Mouse (Mus musculus) heart, embryonic 15.5 days (tissue): ENCODE measurements around the gene Prdx5. TPM values are rescaled to one million over a fixed set of nuclear protein-coding genes. Genes with fewer than 3 reads are reported as not detected.

ENCODE experiments used
- ATAC-seq: fragments of 200-750 bp; cut with Nextera tagmentation; replicated peaks from 2 replicates; pipeline ENCODE4 v1.8.0; 2017; ENCODE audit warnings: low read depth, moderate TSS enrichment; ENCODE audit not compliant: insufficient number of reproducible peaks, insufficient read depth, low FRiP score
- H3K27ac ChIP-seq: fragments of 300-500 bp; sonication (generic); 2 replicates; pipeline ENCODE4 v1.5.1; 2015; ENCODE audit warnings: mild to moderate bottlenecking, inconsistent platforms
- H3K27me3 ChIP-seq: fragments of 300-500 bp; sonication (generic); 2 replicates; pipeline ENCODE4 v1.6.1; 2015; ENCODE audit warnings: inconsistent platforms
- H3K36me3 ChIP-seq: fragments of 300-500 bp; sonication (generic); 2 replicates; pipeline ENCODE4 v1.6.1; 2015; ENCODE audit warnings: mild to moderate bottlenecking, inconsistent platforms
- H3K4me1 ChIP-seq: fragments of 300-500 bp; sonication (generic); replicated peaks from 2 replicates; pipeline ENCODE4 v1.6.1; 2015; ENCODE audit warnings: inconsistent platforms
- H3K4me2 ChIP-seq: fragments of 300-500 bp; sonication (generic); 2 replicates; pipeline ENCODE4 v1.6.1; 2015; ENCODE audit warnings: inconsistent platforms, mild to moderate bottlenecking, moderate library complexity
- H3K4me3 ChIP-seq: fragments of 300-500 bp; sonication (generic); 2 replicates; pipeline ENCODE4 v1.5.1; 2015; ENCODE audit warnings: mild to moderate bottlenecking, inconsistent platforms
- H3K9ac ChIP-seq: fragments of 300-500 bp; sonication (generic); 2 replicates; pipeline ENCODE4 v1.6.1; 2015; ENCODE audit warnings: mild to moderate bottlenecking, inconsistent platforms
- H3K9me3 ChIP-seq: fragments of 300-500 bp; sonication (generic); replicated peaks from 2 replicates; pipeline ENCODE4 v1.6.1; 2016; ENCODE audit warnings: inconsistent platforms
- WGBS: fragments of 180-500 bp; shearing (Covaris S2); methylation state at CpG from one replicate; pipeline ENCODE4 v1.1.7; 2015; ENCODE audit warnings: mixed read lengths; 5-methylcytosine and 5-hydroxymethylcytosine counted together
- polyA plus RNA-seq: library from polyadenylated mRNA; unstranded; fragments of >200 nt; fragmentation: Nextera tagmentation; extraction: Ambion mirVana; gene quantifications from 2 replicates; pipeline ENCODE4 v1.2.1, GENCODE M21; 2015

Gene Prdx5
- polyA plus RNA-seq, 1 experiment from 2014 or later, result 344 TPM

DNA sequence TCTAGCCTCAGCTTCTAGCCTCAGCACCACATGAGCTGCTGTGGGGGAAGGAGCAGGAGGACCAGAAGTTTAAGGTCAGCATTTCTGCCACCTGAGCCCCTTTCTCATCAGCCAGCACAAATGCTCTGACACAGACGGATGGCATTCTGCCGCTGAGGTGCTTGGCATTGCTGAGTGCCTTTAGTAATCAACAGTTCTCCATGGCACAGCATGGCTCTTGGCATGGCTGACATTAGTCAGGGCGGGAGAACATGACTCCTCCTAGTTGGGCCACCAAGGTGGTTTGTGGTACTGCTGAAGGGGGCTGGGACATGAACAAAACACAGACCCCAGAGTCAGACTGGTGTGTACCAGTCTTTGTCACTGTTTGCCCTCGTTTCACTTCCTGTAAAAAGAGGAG is 38.3 kb upstream of the Prdx5 start:
- Histone ChIP-seq H3K4me1 (peaks cover 25% of the 10 kb centered on the region), H3K9ac (no peak overlapping the region), H3K27ac (no peak overlapping the region), H3K36me3 (0 out of 2 replicates have a peak, but pooled peaks cover 14% of the 10 kb centered on the region), H3K9me3 (no peaks in the 10 kb centered on the region), H3K4me3 (no peak overlapping the region), H3K27me3 (no peaks in the 10 kb centered on the region), H3K4me2 (no peak overlapping the region)
- 77% methylated on average over 4 of the region's 4 CpGs for WGBS
- ATAC-seq, result no peak

- 0 out of 2 replicates have a peak, but pooled peaks cover 14% of the 10 kb centered on the region for H3K36me3 ChIP-seq
- H3K4me1 ChIP-seq, result peaks cover 25% of the 10 kb centered on the region
- no peak overlapping the region for H3K9ac ChIP-seq
- WGBS, result 65% methylated on average over 4 of the region's 4 CpGs
- no peak overlapping the region for H3K27ac ChIP-seq
- H3K9me3 ChIP-seq, result no peaks in the 10 kb centered on the region
- ATAC-seq, result no peak
- no peak overlapping the region for H3K4me2 ChIP-seq
- H3K27me3 ChIP-seq, result no peaks in the 10 kb centered on the region
- no peak overlapping the region for H3K4me3 ChIP-seq
Observed at GRCm38 (mm10) chr19:6947742-6948141, 37.8 kb upstream of the Prdx5 start.

DNA sequence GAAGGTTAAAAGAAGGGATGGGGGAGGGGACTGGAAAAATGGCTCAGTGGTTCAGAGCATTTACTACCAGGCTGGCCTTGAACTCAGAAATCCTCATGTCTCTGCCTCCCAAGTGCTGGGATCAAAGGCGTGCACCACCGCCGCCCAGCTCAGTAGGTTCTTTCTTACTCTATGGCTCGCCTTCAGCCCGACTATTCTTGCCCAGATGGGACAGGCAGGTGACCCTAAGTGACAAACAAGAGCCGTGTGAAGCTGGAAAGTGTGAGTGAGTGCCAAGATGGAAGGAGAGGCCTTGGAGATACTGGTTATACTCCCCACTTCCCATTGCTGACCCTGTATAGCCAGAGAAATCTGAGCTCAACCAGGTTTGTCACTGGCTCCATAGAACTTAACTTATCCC is 33.8 kb upstream of the Prdx5 start:
- H3K4me2 ChIP-seq, result no peak overlapping the region
- peaks cover 28% of the 10 kb centered on the region for H3K4me1 ChIP-seq
- H3K27ac ChIP-seq, result no peak overlapping the region
- 0 out of 2 replicates have a peak, but pooled peaks cover 14% of the 10 kb centered on the region for H3K36me3 ChIP-seq
- H3K27me3 ChIP-seq, result no peaks in the 10 kb centered on the region
- ATAC-seq, result no peak
- 92% methylated on average over 6 of the region's 6 CpGs for WGBS
- no peak overlapping the region for H3K4me3 ChIP-seq
- no peak overlapping the region for H3K9ac ChIP-seq
- H3K9me3 ChIP-seq, result no peaks in the 10 kb centered on the region

- Histone ChIP-seq H3K36me3 (0 out of 2 replicates have a peak, but pooled peaks cover 14% of the 10 kb centered on the region), H3K9ac (peak overlapping the region; percentile 95), H3K4me1 (peaks cover 28% of the 10 kb centered on the region), H3K27me3 (no peaks in the 10 kb centered on the region), H3K27ac (peak overlapping the region; percentile 95), H3K4me2 (peak overlapping the region; percentile 99), H3K9me3 (no peaks in the 10 kb centered on the region), H3K4me3 (peak overlapping the region; percentile 87)
- WGBS, result 23% methylated on average over 5 of the region's 5 CpGs
- ATAC-seq, result no peak
Observed at GRCm38 (mm10) chr19:6942764-6943163, 32.9 kb upstream of the Prdx5 start.

DNA sequence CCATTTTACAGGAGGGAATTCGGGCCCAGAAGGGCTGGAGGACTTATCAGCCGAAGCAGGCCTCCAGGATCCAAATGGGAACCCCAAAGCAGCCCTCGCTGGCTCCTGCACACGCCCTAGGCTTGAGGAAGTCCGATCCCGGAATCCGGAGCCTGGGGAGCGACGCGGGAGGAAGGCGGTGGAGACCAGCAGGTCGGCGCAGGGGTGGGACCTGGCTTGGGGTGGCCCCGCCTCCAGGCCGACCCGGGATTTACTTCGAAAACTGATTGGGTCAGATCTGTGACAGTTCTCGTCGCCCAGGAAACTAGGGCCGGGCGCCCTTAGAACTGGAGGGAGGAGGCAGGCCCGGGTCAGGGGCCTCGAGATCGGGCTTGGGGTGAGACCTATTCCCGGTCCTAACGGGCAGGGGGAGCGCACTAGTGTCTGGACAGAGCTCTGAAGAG is 32.4 kb upstream of the Prdx5 start, which contains the start of gene Gpr137:
Gpr137 (minus strand) TSS at position 232 of the 443 bp plus-strand sequence.
- no peaks in the 10 kb centered on the region for H3K27me3 ChIP-seq
- peak; percentile 90 for ATAC-seq
- H3K4me3 ChIP-seq, result peak within 1 kb of the TSS; percentile 87
- H3K27ac ChIP-seq, result peak within 1 kb of the TSS; percentile 95
- no peaks in the 10 kb centered on the region for H3K9me3 ChIP-seq
- H3K36me3 ChIP-seq, result 0 out of 2 replicates have a peak, but pooled peaks cover 14% of the 10 kb centered on the region
- under 1% methylated on average over 27 of the region's 27 CpGs for WGBS
- peaks cover 28% of the 10 kb centered on the region for H3K4me1 ChIP-seq
- peak within 1 kb of the TSS; percentile 95 for H3K9ac ChIP-seq
- H3K4me2 ChIP-seq, result peak within 1 kb of the TSS; percentile 99

DNA sequence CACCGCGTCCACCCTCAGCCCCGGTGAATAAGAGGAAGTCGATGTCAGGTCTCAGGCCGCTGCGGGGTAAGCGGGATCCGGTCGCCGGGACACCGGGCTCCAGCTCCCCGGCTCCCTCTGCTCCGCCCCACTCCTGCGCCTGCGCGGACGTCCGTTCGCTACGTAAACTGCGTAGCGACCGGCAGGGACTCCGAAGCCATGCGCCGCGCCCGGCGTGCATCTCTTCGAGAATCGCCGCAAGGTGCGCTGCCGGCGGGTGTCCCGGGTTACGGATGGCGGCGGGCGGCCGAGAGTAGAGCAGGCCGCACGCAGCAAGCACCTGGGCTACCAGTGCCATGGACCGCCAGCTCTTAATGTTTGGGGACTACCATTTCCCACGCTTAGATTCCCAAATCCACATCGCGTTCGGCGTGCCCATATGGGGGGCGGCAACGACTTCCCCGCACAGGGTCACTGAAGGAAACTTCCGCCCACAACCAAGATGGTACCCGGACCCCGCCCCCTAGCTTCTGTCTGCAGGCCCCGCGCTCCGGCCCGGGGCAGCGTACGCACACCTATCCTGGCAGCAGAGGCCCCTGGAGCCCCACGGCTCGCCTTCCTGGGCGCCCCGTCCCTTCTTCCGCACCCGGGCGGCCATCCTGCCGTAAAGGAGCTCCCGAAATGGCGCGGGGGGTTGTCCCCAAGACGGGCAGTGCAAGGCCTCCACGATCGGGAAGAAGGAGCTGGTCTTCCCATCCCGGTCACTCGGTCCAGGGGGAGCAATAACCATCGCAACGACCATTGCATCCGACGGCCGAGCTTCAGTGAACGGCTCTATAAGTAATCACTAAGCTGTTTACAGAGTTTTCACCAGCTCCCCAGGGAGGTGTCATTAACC is 31.7 kb upstream of the Prdx5 start, which contains the start of gene Bad:
Bad (plus strand) TSS at position 490 of the 877 bp plus-strand sequence.
- Histone ChIP-seq H3K27me3 (no peaks in the 10 kb centered on the region), H3K4me1 (peaks cover 28% of the 10 kb centered on the region), H3K36me3 (0 out of 2 replicates have a peak, but pooled peaks cover 13% of the 10 kb centered on the region), H3K9me3 (no peaks in the 10 kb centered on the region), H3K4me2 (peak within 1 kb of the TSS; percentile 99), H3K4me3 (peak within 1 kb of the TSS; percentile 87), H3K27ac (peak within 1 kb of the TSS; percentile 95), H3K9ac (peak within 1 kb of the TSS; percentile 95)
- under 1% methylated on average over 83 of the region's 83 CpGs for WGBS
- peak; percentile 85 for ATAC-seq

GRCm38 (mm10) chr19:6940396-6941351 is 30.8 kb upstream of the Prdx5 start:
- H3K4me2 ChIP-seq, result peak overlapping the region; percentile 99
- H3K27ac ChIP-seq, result peak overlapping the region; percentile 67
- H3K4me1 ChIP-seq, result peaks cover 28% of the 10 kb centered on the region
- H3K9ac ChIP-seq, result peak overlapping the region; percentile 95
- ATAC-seq, result 0 out of 2 replicates have a peak, but pooled peaks have one; percentile 0
- H3K27me3 ChIP-seq, result peaks cover 7% of the 10 kb centered on the region
- H3K36me3 ChIP-seq, result 0 out of 2 replicates have a peak, but pooled peaks cover 4% of the 10 kb centered on the region
- WGBS, result 18% methylated on average over 29 of the region's 29 CpGs
- H3K4me3 ChIP-seq, result peak overlapping the region; percentile 87
- H3K9me3 ChIP-seq, result no peaks in the 10 kb centered on the region

- no peak overlapping the region for H3K9ac ChIP-seq
- peaks cover 20% of the 10 kb centered on the region for H3K27me3 ChIP-seq
- H3K4me3 ChIP-seq, result no peak overlapping the region
- no peaks in the 10 kb centered on the region for H3K9me3 ChIP-seq
- no peaks in the 10 kb centered on the region for H3K36me3 ChIP-seq
- ATAC-seq, result no peak
- no peak overlapping the region for H3K27ac ChIP-seq
- peaks cover 30% of the 10 kb centered on the region for H3K4me1 ChIP-seq
- WGBS, result 88% methylated on average over 20 of the region's 20 CpGs
- H3K4me2 ChIP-seq, result no peak overlapping the region
Observed at GRCm38 (mm10) chr19:6939106-6940002, 29.4 kb upstream of the Prdx5 start.

- ATAC-seq, result no peak
Observed at GRCm38 (mm10) chr19:6937541-6938465, 27.9 kb upstream of the Prdx5 start.

More at GRCm38 (mm10) chr19:6937541-6938465, 27.9 kb upstream of the Prdx5 start:
- 80% methylated on average over 16 of the region's 16 CpGs for WGBS
- Histone ChIP-seq H3K9me3 (no peaks in the 10 kb centered on the region), H3K4me2 (no peak overlapping the region), H3K9ac (no peak overlapping the region), H3K27ac (no peak overlapping the region), H3K27me3 (peaks cover 36% of the 10 kb centered on the region), H3K4me3 (no peak overlapping the region), H3K4me1 (peaks cover 32% of the 10 kb centered on the region), H3K36me3 (no peaks in the 10 kb centered on the region)
